Mouse (Mus musculus): Measurements from ENCODE around the gene Ssh2. TPM values are rescaled to one million over a fixed set of nuclear protein-coding genes. Genes with fewer than 3 reads are reported as not detected.

Gene Ssh2
- total RNA-seq, 2 experiments from 2014 or later = 11.9 to 19.8 TPM

- no peak for ATAC-seq (replicated peaks; ENCODE audit: low FRiP score, low TSS enrichment, poor library complexity, severe bottlenecking)
Observed at GRCm38 (mm10) chr11:77499354-77499753, 283.3 kb downstream of the Ssh2 start.

- no peak for ATAC-seq (replicated peaks; ENCODE audit: low FRiP score, low TSS enrichment, poor library complexity, severe bottlenecking)
Observed at GRCm38 (mm10) chr11:77500361-77501325, 284.6 kb downstream of the Ssh2 start.

GRCm38 (mm10) chr11:77501392-77501791 lies 285.3 kb downstream of the Ssh2 start:
- ATAC-seq (replicated peaks; ENCODE audit: low FRiP score, low TSS enrichment, poor library complexity, severe bottlenecking) = peak; percentile 42; the same call in 1 of the 2 replicates

GRCm38 (mm10) chr11:77501971-77502370 lies 285.9 kb downstream of the Ssh2 start:
- no peak for ATAC-seq (replicated peaks; ENCODE audit: low FRiP score, low TSS enrichment, poor library complexity, severe bottlenecking)

- no peak for ATAC-seq (replicated peaks; ENCODE audit: low FRiP score, low TSS enrichment, poor library complexity, severe bottlenecking)
Observed at GRCm38 (mm10) chr11:77502481-77502880, 286.4 kb downstream of the Ssh2 start.

- no peak for ATAC-seq (replicated peaks; ENCODE audit: low FRiP score, low TSS enrichment, poor library complexity, severe bottlenecking)
Observed at GRCm38 (mm10) chr11:77503511-77503910, 287.4 kb downstream of the Ssh2 start.

GRCm38 (mm10) chr11:77504377-77504776 lies 288.3 kb downstream of the Ssh2 start:
- no peak for ATAC-seq (replicated peaks; ENCODE audit: low FRiP score, low TSS enrichment, poor library complexity, severe bottlenecking)

- ATAC-seq (replicated peaks; ENCODE audit: low FRiP score, low TSS enrichment, poor library complexity, severe bottlenecking) = no peak
Observed at GRCm38 (mm10) chr11:77505291-77505980, 289.3 kb downstream of the Ssh2 start.

GRCm38 (mm10) chr11:77506273-77506672 lies 290.2 kb downstream of the Ssh2 start:
- ATAC-seq (replicated peaks; ENCODE audit: low FRiP score, low TSS enrichment, poor library complexity, severe bottlenecking) = no peak

- no peak for ATAC-seq (replicated peaks; ENCODE audit: low FRiP score, low TSS enrichment, poor library complexity, severe bottlenecking)
Observed at GRCm38 (mm10) chr11:77506941-77507340, 290.9 kb downstream of the Ssh2 start.

- ATAC-seq (replicated peaks; ENCODE audit: low FRiP score, low TSS enrichment, poor library complexity, severe bottlenecking) = no peak
Observed at GRCm38 (mm10) chr11:77507426-77507825, 291.3 kb downstream of the Ssh2 start.

- peak; percentile 58 for ATAC-seq (replicated peaks; ENCODE audit: low FRiP score, low TSS enrichment, poor library complexity, severe bottlenecking)
Observed at GRCm38 (mm10) chr11:77508068-77509021, 292.3 kb downstream of the Ssh2 start.

Other genes with a start within 250 kb of the Ssh2 start
- gene Slc6a4, start 217.7 kb upstream of the Ssh2 start, total RNA-seq (2014; fragmentation: Nextera tagmentation) = not detected in 2 replicates
- 0.09 and 1.8 TPM in 2 replicates for gene Slc6a4, start 217.7 kb upstream of the Ssh2 start, total RNA-seq (2017)
- gene Nsrp1, start 137.9 kb upstream of the Ssh2 start, total RNA-seq (2014; fragmentation: Nextera tagmentation) = 47.9 and 49.9 TPM in 2 replicates
- gene Nsrp1, start 137.9 kb upstream of the Ssh2 start, total RNA-seq (2017) = 18.0 and 24.0 TPM in 2 replicates
- 0.59 and 0.92 TPM in 2 replicates for gene Efcab5, start 27.3 kb upstream of the Ssh2 start, total RNA-seq (2014; fragmentation: Nextera tagmentation)
- 0.66 and 2.4 TPM in 2 replicates for gene Efcab5, start 27.3 kb upstream of the Ssh2 start, total RNA-seq (2017)
- not detected in 2 replicates for gene Coro6, start 246.1 kb downstream of the Ssh2 start, total RNA-seq (2014; fragmentation: Nextera tagmentation)
- gene Coro6, start 246.1 kb downstream of the Ssh2 start, total RNA-seq (2017) = not detected in 2 replicates